8 mouse cellular contexts compared by ENCODE assay signal in the genomic region with DNA sequence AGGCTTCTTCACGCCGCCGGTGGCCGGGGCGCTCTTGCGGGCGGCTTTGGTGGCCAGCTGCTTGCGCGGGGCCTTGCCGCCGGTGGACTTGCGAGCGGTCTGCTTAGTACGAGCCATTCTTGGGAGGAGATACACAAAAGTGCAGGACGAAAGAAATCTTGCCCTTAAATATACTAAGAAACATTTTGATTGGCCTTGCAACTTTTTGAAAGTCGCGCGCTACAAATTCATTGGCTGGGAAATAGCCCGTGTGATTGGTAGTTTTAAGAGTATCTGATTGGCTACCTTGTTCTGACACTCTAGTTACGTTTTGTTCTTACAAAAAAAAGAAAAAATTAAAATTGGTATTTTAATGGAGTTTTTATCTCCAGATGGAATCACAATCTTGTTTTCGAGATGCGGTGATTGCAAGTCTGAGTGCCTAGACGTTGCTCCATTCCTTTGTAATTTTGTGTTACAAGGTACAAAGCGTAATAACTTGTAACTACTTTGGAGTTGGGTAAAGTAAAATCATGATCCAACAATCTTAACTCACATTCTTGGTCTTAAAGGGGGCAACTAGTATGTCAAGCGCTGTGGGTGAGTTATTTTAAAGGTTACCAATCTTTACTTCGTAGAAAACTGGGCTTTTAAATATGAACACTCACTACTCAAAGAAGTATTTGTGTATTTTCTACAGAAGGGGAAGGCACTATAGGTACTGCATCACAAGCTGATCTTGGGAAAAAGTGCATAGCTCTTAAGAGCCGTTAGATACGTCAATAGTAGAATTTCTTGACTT. TPM values are rescaled to one million over a fixed set of nuclear protein-coding genes. Genes with fewer than 3 reads are reported as not detected.
DNase-seq lines count a peak whose midpoint lies in the region; ATAC-seq lines count a peak whose summit lies in the region.

TSS of gene Hist1h3c (minus strand) at position 222 of the 781 bp plus-strand sequence.

- peak; percentile 91 for DNase-seq in 3134 (ENCODE audit: extremely low read depth, insufficient read length, low spot score)
- DNase-seq in adrenal gland, postnatal 14 days: peak; percentile 90
- DNase-seq in embryonic facial prominence, embryonic 11.5 days (ENCODE audit: low spot score): peak; percentile 94
- peak; percentile 98 for DNase-seq in heart, adult 11 months
- peak; percentile 69 for DNase-seq in kidney, adult 11 months
- DNase-seq in spleen, postnatal 36 days (ENCODE audit: low spot score in 2 of 2): peak; percentile 76 to 89

- no peaks in the 10 kb centered on the region for H3K9me3 ChIP-seq in embryonic facial prominence, embryonic 11.5 days (replicated peaks; ENCODE audit: control insufficient read depth, low read length)
- no peaks in the 10 kb centered on the region for H3K9me3 ChIP-seq in limb, embryonic 13.5 days
- no peaks in the 10 kb centered on the region for H3K9me3 ChIP-seq in midbrain, embryonic 15.5 days

- H3K4me3 ChIP-seq in embryonic facial prominence, embryonic 11.5 days (ENCODE audit: low read depth, low read length): peak within 1 kb of the TSS; percentile 39
- peak within 1 kb of the TSS; percentile 49 for H3K4me3 ChIP-seq in limb, embryonic 13.5 days
- peak within 1 kb of the TSS; percentile 46 for H3K4me3 ChIP-seq in midbrain, embryonic 15.5 days

- H3K4me1 ChIP-seq in embryonic facial prominence, embryonic 11.5 days (ENCODE audit: control insufficient read depth, insufficient read depth, low read length): no peaks in the 10 kb centered on the region
- peaks cover 30% of the 10 kb centered on the region for H3K4me1 ChIP-seq in limb, embryonic 13.5 days
- H3K4me1 ChIP-seq in midbrain, embryonic 15.5 days: peaks cover 19% of the 10 kb centered on the region

- under 1% methylated on average over 23 of the region's 28 CpGs for WGBS in embryonic facial prominence, embryonic 11.5 days
- WGBS in limb, embryonic 13.5 days: under 1% methylated on average over 28 of the region's 28 CpGs
- WGBS in midbrain, embryonic 15.5 days: under 1% methylated on average over 24 of the region's 28 CpGs

- H3K9ac ChIP-seq in embryonic facial prominence, embryonic 11.5 days (replicated peaks; ENCODE audit: low read length): peak within 1 kb of the TSS; percentile 74
- peak within 1 kb of the TSS; percentile 73 for H3K9ac ChIP-seq in limb, embryonic 13.5 days
- peak within 1 kb of the TSS; percentile 37; the same call in 1 of the 2 replicates for H3K9ac ChIP-seq in midbrain, embryonic 15.5 days

- H3K36me3 ChIP-seq in embryonic facial prominence, embryonic 11.5 days (replicated peaks; ENCODE audit: control insufficient read depth, insufficient read depth, low read depth, low read length): no peaks in the 10 kb centered on the region
- H3K36me3 ChIP-seq in limb, embryonic 13.5 days: no peaks in the 10 kb centered on the region
- H3K36me3 ChIP-seq in midbrain, embryonic 15.5 days (replicated peaks): no peaks in the 10 kb centered on the region

- H3K27ac ChIP-seq in embryonic facial prominence, embryonic 11.5 days (replicated peaks; ENCODE audit: low read depth, low read length): peak within 1 kb of the TSS; percentile 99
- peak within 1 kb of the TSS; percentile 99 for H3K27ac ChIP-seq in limb, embryonic 13.5 days
- peak within 1 kb of the TSS; percentile 96 for H3K27ac ChIP-seq in midbrain, embryonic 15.5 days

- peak within 1 kb of the TSS; percentile 49 for H3K4me2 ChIP-seq in embryonic facial prominence, embryonic 11.5 days (ENCODE audit: low read depth, low read length)
- H3K4me2 ChIP-seq in limb, embryonic 13.5 days (replicated peaks): peak within 1 kb of the TSS; percentile 69
- peak within 1 kb of the TSS; percentile 86 for H3K4me2 ChIP-seq in midbrain, embryonic 15.5 days

- ATAC-seq in embryonic facial prominence, embryonic 11.5 days (replicated peaks; ENCODE audit: insufficient number of reproducible peaks, low FRiP score, low TSS enrichment, low read depth): peak; percentile 50; the same call in 1 of the 2 replicates
- peak; percentile 74 for ATAC-seq in limb, embryonic 13.5 days (ENCODE audit: low FRiP score, low read depth)
- peak; percentile 77 for ATAC-seq in midbrain, embryonic 15.5 days (replicated peaks)

- no peaks in the 10 kb centered on the region for H3K27me3 ChIP-seq in embryonic facial prominence, embryonic 11.5 days (ENCODE audit: control insufficient read depth, insufficient read depth, low read length)
- H3K27me3 ChIP-seq in limb, embryonic 13.5 days: no peaks in the 10 kb centered on the region
- no peaks in the 10 kb centered on the region for H3K27me3 ChIP-seq in midbrain, embryonic 15.5 days (replicated peaks)

RNA-seq across cellular contexts. Expression of gene Hist1h3c, which starts in this region (rescaled TPM):
- total RNA-seq in adrenal gland, postnatal 14 days (2021): 82.5 and 109 TPM in 2 replicates
- polyA plus RNA-seq in embryonic facial prominence, embryonic 11.5 days (2014; fragmentation: Nextera tagmentation; extraction: Ambion mirVana): 15.5 and 18.1 TPM in 2 replicates
- 17.7 and 20.6 TPM in 2 replicates for polyA plus RNA-seq in limb, embryonic 13.5 days (2015; fragmentation: Nextera tagmentation; extraction: Ambion mirVana)
- 0.41 and 1.4 TPM in 2 replicates for polyA plus RNA-seq in midbrain, embryonic 15.5 days (2015; fragmentation: Nextera tagmentation; extraction: Ambion mirVana)

Comparison
In these comparisons a context has a peak if more than half of its experiments do, and no peak if none do; other contexts are left out.
1. Peak in every context shown above with its lines: DNase-seq, ATAC-seq, H3K4me3 ChIP-seq and H3K27ac ChIP-seq.